Mouse (Mus musculus): ENCODE results near the gene Kat2b. TPM values are rescaled to one million over a fixed set of nuclear protein-coding genes. Genes with fewer than 3 reads are reported as not detected.

Kat2b gene
- polyA plus RNA-seq, 1 experiment = 25.9 TPM

GRCm38 (mm10) chr17:53542536-53542935, 24.1 kb upstream of the Kat2b start:
- Histone ChIP-seq H3K9me3 (replicated peaks; ENCODE audit: control insufficient read depth, insufficient read depth, low read length, poor library complexity, severe bottlenecking) (no peaks in the 10 kb centered on the region), H3K36me3 (ENCODE audit: control insufficient read depth, insufficient read depth, low read length, poor library complexity, severe bottlenecking) (no peaks in the 10 kb centered on the region), H3K27ac (ENCODE audit: insufficient read depth, low read length) (no peak overlapping the region), H3K4me1 (ENCODE audit: control insufficient read depth, insufficient read depth, low read length) (no peaks in the 10 kb centered on the region), H3K9ac (ENCODE audit: low read depth, poor library complexity, severe bottlenecking) (no peak overlapping the region), H3K4me3 (ENCODE audit: low read depth, low read length) (no peak overlapping the region), H3K27me3 (ENCODE audit: control insufficient read depth, insufficient read depth, low read length, poor library complexity, severe bottlenecking) (no peaks in the 10 kb centered on the region)
- TF ChIP-seq CTCF (IDR thresholded peaks at IDR 0.05; ENCODE audit: low read depth, low read length) (no peak), POLR2A (IDR thresholded peaks at IDR 0.05; ENCODE audit: insufficient read depth, low read length) (no peak)

GRCm38 (mm10) chr17:53543591-53544324, 22.9 kb upstream of the Kat2b start:
- Histone ChIP-seq H3K9me3 (replicated peaks; ENCODE audit: control insufficient read depth, insufficient read depth, low read length, poor library complexity, severe bottlenecking) (no peaks in the 10 kb centered on the region), H3K4me3 (ENCODE audit: low read depth, low read length) (no peak overlapping the region), H3K4me1 (ENCODE audit: control insufficient read depth, insufficient read depth, low read length) (no peaks in the 10 kb centered on the region), H3K27ac (ENCODE audit: insufficient read depth, low read length) (no peak overlapping the region), H3K9ac (ENCODE audit: low read depth, poor library complexity, severe bottlenecking) (no peak overlapping the region), H3K36me3 (ENCODE audit: control insufficient read depth, insufficient read depth, low read length, poor library complexity, severe bottlenecking) (no peaks in the 10 kb centered on the region), H3K27me3 (ENCODE audit: control insufficient read depth, insufficient read depth, low read length, poor library complexity, severe bottlenecking) (no peaks in the 10 kb centered on the region)
- TF ChIP-seq POLR2A (IDR thresholded peaks at IDR 0.05; ENCODE audit: insufficient read depth, low read length) (no peak), EP300 (IDR thresholded peaks at IDR 0.05; ENCODE audit: insufficient read depth, low read depth, low read length) (no peak), CTCF (IDR thresholded peaks at IDR 0.05; ENCODE audit: low read depth, low read length) (no peak)

GRCm38 (mm10) chr17:53551306-53552299, 15.1 kb upstream of the Kat2b start:
- no peak for TF ChIP-seq CTCF (IDR thresholded peaks at IDR 0.05; ENCODE audit: low read depth, low read length)
- no peak for TF ChIP-seq POLR2A (IDR thresholded peaks at IDR 0.05; ENCODE audit: insufficient read depth, low read length)
- TF ChIP-seq EP300 (IDR thresholded peaks at IDR 0.05; ENCODE audit: insufficient read depth, low read depth, low read length) = no peak
- peaks cover 2% of the 10 kb centered on the region for H3K4me1 ChIP-seq (ENCODE audit: control insufficient read depth, insufficient read depth, low read length)
- peaks cover 16% of the 10 kb centered on the region for H3K9me3 ChIP-seq (replicated peaks; ENCODE audit: control insufficient read depth, insufficient read depth, low read length, poor library complexity, severe bottlenecking)

GRCm38 (mm10) chr17:53554088-53554487, 12.6 kb upstream of the Kat2b start:
- Histone ChIP-seq H3K9me3 (replicated peaks; ENCODE audit: control insufficient read depth, insufficient read depth, low read length, poor library complexity, severe bottlenecking) (peaks cover 15% of the 10 kb centered on the region), H3K36me3 (ENCODE audit: control insufficient read depth, insufficient read depth, low read length, poor library complexity, severe bottlenecking) (no peaks in the 10 kb centered on the region), H3K27ac (ENCODE audit: insufficient read depth, low read length) (no peak overlapping the region), H3K9ac (ENCODE audit: low read depth, poor library complexity, severe bottlenecking) (0 out of 2 replicates have a peak overlapping the region, but pooled peaks have one; percentile 5), H3K4me3 (ENCODE audit: low read depth, low read length) (no peak overlapping the region), H3K27me3 (ENCODE audit: control insufficient read depth, insufficient read depth, low read length, poor library complexity, severe bottlenecking) (no peaks in the 10 kb centered on the region), H3K4me1 (ENCODE audit: control insufficient read depth, insufficient read depth, low read length) (peaks cover 4% of the 10 kb centered on the region)
- no peak for TF ChIP-seq POLR2A (IDR thresholded peaks at IDR 0.05; ENCODE audit: insufficient read depth, low read length)
- no peak for TF ChIP-seq EP300 (IDR thresholded peaks at IDR 0.05; ENCODE audit: insufficient read depth, low read depth, low read length)
- peak; percentile 37 for TF ChIP-seq CTCF (IDR thresholded peaks at IDR 0.05; ENCODE audit: low read depth, low read length)

More at GRCm38 (mm10) chr17:53551306-53552299, 15.1 kb upstream of the Kat2b start:
- Histone ChIP-seq H3K4me3 (ENCODE audit: low read depth, low read length) (no peak overlapping the region), H3K27me3 (ENCODE audit: control insufficient read depth, insufficient read depth, low read length, poor library complexity, severe bottlenecking) (no peaks in the 10 kb centered on the region), H3K27ac (ENCODE audit: insufficient read depth, low read length) (peak overlapping the region; percentile 74), H3K9ac (ENCODE audit: low read depth, poor library complexity, severe bottlenecking) (no peak overlapping the region), H3K36me3 (ENCODE audit: control insufficient read depth, insufficient read depth, low read length, poor library complexity, severe bottlenecking) (no peaks in the 10 kb centered on the region)

- Histone ChIP-seq H3K9me3 (replicated peaks; ENCODE audit: control insufficient read depth, insufficient read depth, low read length, poor library complexity, severe bottlenecking) (peaks cover 8% of the 10 kb centered on the region), H3K9ac (ENCODE audit: low read depth, poor library complexity, severe bottlenecking) (no peak overlapping the region), H3K27ac (ENCODE audit: insufficient read depth, low read length) (no peak overlapping the region), H3K4me3 (ENCODE audit: low read depth, low read length) (no peak overlapping the region), H3K4me1 (ENCODE audit: control insufficient read depth, insufficient read depth, low read length) (peaks cover 4% of the 10 kb centered on the region), H3K36me3 (ENCODE audit: control insufficient read depth, insufficient read depth, low read length, poor library complexity, severe bottlenecking) (no peaks in the 10 kb centered on the region), H3K27me3 (ENCODE audit: control insufficient read depth, insufficient read depth, low read length, poor library complexity, severe bottlenecking) (no peaks in the 10 kb centered on the region)
- TF ChIP-seq CTCF (IDR thresholded peaks at IDR 0.05; ENCODE audit: low read depth, low read length) (no peak), POLR2A (IDR thresholded peaks at IDR 0.05; ENCODE audit: insufficient read depth, low read length) (no peak), EP300 (IDR thresholded peaks at IDR 0.05; ENCODE audit: insufficient read depth, low read depth, low read length) (no peak)
Observed at GRCm38 (mm10) chr17:53554813-53555212, 11.8 kb upstream of the Kat2b start.

All from ES-Bruce4 (cell line).